Mouse (Mus musculus) hindbrain, embryonic 16.5 days (tissue): ENCODE measurements at regions not wholly inside any gene's neighbourhood (a gene's known extent, or its start where the extent isn't known, plus 50 kb on each side); places are given as distances from the start of the nearest gene placed in this dataset.

Experiments
- ATAC-seq: fragments of 200-750 bp; cut with Nextera tagmentation; 2 replicates; pipeline ENCODE4 v1.8.0; 2017; ENCODE audit warnings: moderate TSS enrichment, moderate library complexity
- H3K27ac ChIP-seq: fragments of 300-500 bp; sonication (generic); 2 replicates; pipeline ENCODE4 v1.5.1; 2014; ENCODE audit warnings: low read depth, mild to moderate bottlenecking, control low read depth, low read length, moderate library complexity
- H3K27me3 ChIP-seq: fragments of 300-500 bp; sonication (generic); replicated peaks from 2 replicates; pipeline ENCODE4 v1.6.1; 2014; ENCODE audit warnings: low read length; ENCODE audit not compliant: control insufficient read depth, insufficient read depth
- H3K36me3 ChIP-seq: fragments of 300-500 bp; sonication (generic); 2 replicates; pipeline ENCODE4 v1.6.1; 2014; ENCODE audit warnings: mild to moderate bottlenecking, low read length, moderate library complexity, mixed read lengths; ENCODE audit not compliant: control insufficient read depth, insufficient read depth
- H3K4me1 ChIP-seq: fragments of 300-500 bp; sonication (generic); 2 replicates; pipeline ENCODE4 v1.6.1; 2014; ENCODE audit warnings: low read depth, low read length; ENCODE audit not compliant: control insufficient read depth, insufficient read depth
- H3K4me2 ChIP-seq: fragments of 300-500 bp; sonication (generic); 2 replicates; pipeline ENCODE4 v1.6.1; 2014; ENCODE audit warnings: mild to moderate bottlenecking, low read length, control low read depth, moderate library complexity
- H3K4me3 ChIP-seq: fragments of 300-500 bp; sonication (generic); 2 replicates; pipeline ENCODE4 v1.5.1; 2014; ENCODE audit warnings: mild to moderate bottlenecking, low read length, control low read depth, moderate library complexity
- H3K9ac ChIP-seq: fragments of 300-500 bp; sonication (generic); 2 replicates; pipeline ENCODE4 v1.6.1; 2014; ENCODE audit warnings: low read depth, mild to moderate bottlenecking, control low read depth, low read length, moderate library complexity
- H3K9me3 ChIP-seq: fragments of 300-500 bp; sonication (generic); 2 replicates; pipeline ENCODE4 v1.6.1; 2014; ENCODE audit warnings: mild to moderate bottlenecking, low read length, moderate library complexity; ENCODE audit not compliant: control insufficient read depth
- WGBS: fragments of 180-500 bp; shearing (Covaris S2); extraction: QIAGEN DNeasy Blood & Tissue Kit; methylation state at CpG from one replicate; pipeline ENCODE4 v1.1.7; 2014; 5-methylcytosine and 5-hydroxymethylcytosine counted together

DNA sequence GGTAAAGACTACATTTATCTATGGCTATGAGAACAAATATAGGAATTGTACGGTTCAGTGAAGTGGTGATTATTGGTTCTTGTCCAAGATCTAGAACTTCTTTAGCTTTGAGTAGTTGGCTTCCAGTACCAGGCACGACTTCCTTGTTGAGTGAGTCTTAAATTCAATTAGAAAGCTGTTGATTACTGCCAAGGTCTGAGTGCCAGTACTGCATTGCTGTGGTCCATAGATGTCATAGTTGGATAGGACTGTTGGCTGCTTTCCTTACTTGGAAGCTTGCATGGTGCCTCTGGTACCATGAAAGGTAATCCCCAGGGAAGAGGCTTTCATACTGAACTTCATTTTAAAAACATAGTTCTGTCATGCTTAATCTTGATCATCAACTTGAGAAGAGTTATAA lies 559.9 kb upstream of the Fam160b2 start:
- Histone ChIP-seq H3K4me2 (no peak overlapping the region), H3K27me3 (no peaks in the 10 kb centered on the region), H3K9ac (no peak overlapping the region), H3K36me3 (no peaks in the 10 kb centered on the region), H3K4me1 (no peaks in the 10 kb centered on the region), H3K9me3 (0 out of 2 replicates have a peak, but pooled peaks cover 2% of the 10 kb centered on the region), H3K27ac (no peak overlapping the region), H3K4me3 (no peak overlapping the region)
- no peak for ATAC-seq
- 81% methylated on average over 2 of the region's 2 CpGs for WGBS

DNA sequence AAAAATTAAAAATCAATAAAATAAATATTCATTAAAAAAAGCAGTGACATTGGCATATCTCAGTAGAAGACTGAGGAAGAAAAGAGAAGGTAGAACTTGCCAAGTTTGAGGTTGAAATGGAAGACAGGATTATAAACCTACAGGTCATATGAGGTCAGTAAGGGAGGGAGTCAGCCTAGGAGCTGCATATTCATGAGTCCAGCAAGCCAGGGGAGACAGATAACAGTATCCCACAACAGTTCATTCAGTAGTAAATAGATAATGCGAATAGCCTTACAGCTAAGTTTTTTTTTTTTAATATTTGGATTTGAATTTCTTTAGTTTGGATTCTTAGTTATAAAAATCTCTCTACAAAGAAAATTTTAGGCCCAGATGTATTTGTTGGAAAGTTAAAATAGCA lies 542.8 kb upstream of the Fam160b2 start:
- 98% methylated on average over 1 of the region's 1 CpGs for WGBS
- ATAC-seq: no peak
- Histone ChIP-seq H3K36me3 (no peaks in the 10 kb centered on the region), H3K27me3 (no peaks in the 10 kb centered on the region), H3K4me1 (no peaks in the 10 kb centered on the region), H3K9ac (no peak overlapping the region), H3K9me3 (peaks cover 2% of the 10 kb centered on the region), H3K4me2 (no peak overlapping the region), H3K4me3 (no peak overlapping the region), H3K27ac (no peak overlapping the region)

DNA sequence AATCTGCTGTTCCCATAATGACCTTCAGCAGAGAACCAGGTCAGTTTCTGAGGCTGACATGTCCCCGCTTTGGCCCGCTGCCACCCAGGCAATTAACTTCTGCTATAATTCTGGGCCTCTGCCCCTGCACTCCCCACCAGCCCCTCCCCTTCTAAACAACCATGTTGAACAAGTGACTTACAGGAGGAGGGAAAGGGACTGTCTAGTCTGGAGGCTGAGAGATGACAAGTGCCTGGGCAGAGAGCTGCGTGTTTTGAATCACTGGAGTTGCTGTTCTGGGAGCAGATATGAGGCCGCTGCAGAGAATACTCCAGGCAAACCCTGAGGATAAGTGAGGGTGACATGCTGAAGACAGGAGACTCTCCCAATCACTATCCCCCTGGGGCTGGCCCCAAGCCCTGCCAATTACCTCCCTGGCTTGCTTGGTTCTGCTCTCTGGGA lies 530.2 kb upstream of the Fam160b2 start:
- Histone ChIP-seq H3K4me3 (no peak overlapping the region), H3K9ac (no peak overlapping the region), H3K36me3 (no peaks in the 10 kb centered on the region), H3K9me3 (no peaks in the 10 kb centered on the region), H3K4me2 (no peak overlapping the region), H3K4me1 (no peaks in the 10 kb centered on the region), H3K27ac (no peak overlapping the region), H3K27me3 (no peaks in the 10 kb centered on the region)
- ATAC-seq: no peak
- WGBS: 89% methylated on average over 4 of the region's 4 CpGs

DNA sequence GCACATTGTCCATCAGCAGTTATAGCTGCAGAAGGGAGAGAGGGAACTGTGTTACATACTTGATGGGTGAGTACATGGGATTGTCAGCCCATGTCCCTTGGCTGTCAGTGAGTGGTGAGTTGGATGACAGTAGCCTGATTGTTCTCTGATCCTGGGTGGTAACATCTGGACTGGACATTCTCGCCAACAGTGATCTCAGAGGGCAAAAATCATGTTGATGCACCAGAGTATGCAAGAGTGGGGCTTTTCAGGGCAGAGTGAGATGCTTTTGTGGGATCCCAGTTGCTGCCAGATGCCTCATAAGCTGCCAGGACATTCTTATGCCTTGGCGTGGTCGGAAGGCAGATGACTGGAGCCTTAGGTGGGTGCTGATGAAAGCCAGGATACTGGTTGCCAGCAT lies 528.9 kb upstream of the Fam160b2 start:
- no peaks in the 10 kb centered on the region for H3K27me3 ChIP-seq
- no peaks in the 10 kb centered on the region for H3K36me3 ChIP-seq
- no peak overlapping the region for H3K27ac ChIP-seq
- H3K9me3 ChIP-seq: no peaks in the 10 kb centered on the region
- H3K4me1 ChIP-seq: no peaks in the 10 kb centered on the region
- no peak overlapping the region for H3K9ac ChIP-seq
- no peak overlapping the region for H3K4me3 ChIP-seq
- ATAC-seq: no peak
- H3K4me2 ChIP-seq: no peak overlapping the region
- 76% methylated on average over 3 of the region's 3 CpGs for WGBS

DNA sequence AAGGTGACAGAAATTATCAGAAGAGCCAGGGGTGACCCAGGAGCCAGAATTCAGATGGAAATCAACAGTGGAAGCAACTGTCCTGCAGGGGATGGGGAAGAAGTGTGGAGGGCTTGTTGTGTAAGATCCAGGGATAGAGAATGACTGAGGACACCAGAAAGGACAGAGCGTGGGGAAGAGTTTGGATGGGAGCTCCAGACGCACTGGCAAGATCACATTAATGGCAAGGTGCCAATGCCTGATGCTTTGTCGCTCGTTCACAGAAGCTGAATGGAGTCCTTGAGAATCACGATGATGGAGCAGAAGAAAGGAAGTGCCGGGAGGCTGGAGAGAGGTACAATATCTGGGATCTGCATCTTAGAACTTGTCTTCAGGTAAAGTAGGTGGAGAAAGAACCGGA lies 519.0 kb upstream of the Fam160b2 start:
- 48% methylated on average over 7 of the region's 7 CpGs for WGBS
- no peaks in the 10 kb centered on the region for H3K9me3 ChIP-seq
- H3K27me3 ChIP-seq: no peaks in the 10 kb centered on the region
- no peaks in the 10 kb centered on the region for H3K36me3 ChIP-seq
- no peak for ATAC-seq
- H3K9ac ChIP-seq: no peak overlapping the region
- no peak overlapping the region for H3K4me2 ChIP-seq
- H3K4me1 ChIP-seq: peaks cover 6% of the 10 kb centered on the region
- no peak overlapping the region for H3K27ac ChIP-seq
- H3K4me3 ChIP-seq: no peak overlapping the region

DNA sequence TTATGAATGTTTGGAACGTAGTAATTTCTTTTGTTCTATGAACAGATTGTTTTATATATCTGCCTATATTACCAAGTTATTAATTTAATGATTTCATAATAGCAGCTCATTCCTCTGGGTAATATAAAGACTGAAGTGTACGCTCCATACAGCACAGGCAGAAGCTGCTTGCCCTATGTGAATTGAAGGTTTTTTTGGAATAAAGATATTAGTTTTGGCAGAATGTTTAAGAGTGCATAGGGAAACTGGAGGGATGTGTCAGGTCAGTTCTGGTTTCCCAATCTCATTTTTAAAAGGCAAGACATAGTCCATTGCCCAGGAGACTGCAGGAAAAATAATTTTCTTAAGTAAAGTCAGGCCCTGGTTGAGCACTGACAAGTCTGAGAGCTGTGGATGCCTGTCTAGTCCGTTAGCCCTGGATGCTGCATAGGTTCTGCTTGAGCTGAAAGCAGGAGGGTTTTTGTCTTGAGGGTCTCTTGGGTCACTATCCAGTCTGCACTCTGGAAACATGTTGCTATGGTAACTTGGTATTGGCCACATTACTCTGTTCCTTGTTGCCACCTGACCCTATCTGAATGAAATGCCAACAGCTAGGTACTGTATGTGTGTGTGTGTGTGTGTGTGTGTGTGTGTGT lies 516.3 kb upstream of the Fam160b2 start:
- peak; percentile 63; the same call in 1 of the 2 replicates for ATAC-seq
- Histone ChIP-seq H3K9ac (no peak overlapping the region), H3K9me3 (no peaks in the 10 kb centered on the region), H3K4me2 (no peak overlapping the region), H3K27me3 (no peaks in the 10 kb centered on the region), H3K4me3 (no peak overlapping the region), H3K4me1 (peaks cover 6% of the 10 kb centered on the region), H3K36me3 (no peaks in the 10 kb centered on the region), H3K27ac (no peak overlapping the region)
- 48% methylated on average over 3 of the region's 3 CpGs for WGBS

DNA sequence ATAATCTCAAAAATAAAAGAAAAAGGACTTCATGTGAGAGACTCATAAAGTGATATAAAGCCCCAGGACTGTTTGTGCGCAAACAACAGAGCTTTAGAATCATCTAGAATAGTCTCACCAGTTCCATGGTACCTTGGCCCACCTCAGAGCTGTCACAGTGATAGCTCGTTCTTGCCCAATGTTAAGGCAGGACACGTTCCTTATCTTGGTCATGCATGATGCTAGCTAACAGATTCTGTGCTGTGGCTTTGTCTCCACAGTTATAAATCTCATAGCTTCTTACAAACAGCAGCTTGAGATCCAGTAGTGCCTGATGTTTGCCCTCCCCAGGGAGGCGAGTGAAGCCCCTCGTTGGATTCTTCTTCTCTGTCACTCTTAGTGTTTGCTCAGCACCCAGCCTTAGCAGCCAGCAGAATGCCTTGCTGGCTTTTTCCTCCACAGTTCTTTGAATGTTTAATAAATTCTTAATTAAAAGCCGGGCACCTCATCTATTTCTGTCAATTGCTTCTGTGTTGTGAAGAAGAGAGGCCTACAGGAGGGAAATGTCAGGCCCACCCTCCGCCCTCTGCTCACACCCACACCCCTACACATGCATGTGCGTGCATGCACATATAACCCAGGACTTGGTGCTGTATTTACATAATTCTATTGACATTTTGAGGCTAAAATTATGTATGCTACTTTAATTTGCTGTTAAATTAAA lies 515.6 kb upstream of the Fam160b2 start:
- H3K9ac ChIP-seq: no peak overlapping the region
- peaks cover 6% of the 10 kb centered on the region for H3K4me1 ChIP-seq
- no peak overlapping the region for H3K27ac ChIP-seq
- peak; percentile 56 for ATAC-seq
- H3K4me3 ChIP-seq: no peak overlapping the region
- WGBS: 63% methylated on average over 8 of the region's 8 CpGs
- no peaks in the 10 kb centered on the region for H3K36me3 ChIP-seq
- H3K27me3 ChIP-seq: no peaks in the 10 kb centered on the region
- no peaks in the 10 kb centered on the region for H3K9me3 ChIP-seq
- no peak overlapping the region for H3K4me2 ChIP-seq

DNA sequence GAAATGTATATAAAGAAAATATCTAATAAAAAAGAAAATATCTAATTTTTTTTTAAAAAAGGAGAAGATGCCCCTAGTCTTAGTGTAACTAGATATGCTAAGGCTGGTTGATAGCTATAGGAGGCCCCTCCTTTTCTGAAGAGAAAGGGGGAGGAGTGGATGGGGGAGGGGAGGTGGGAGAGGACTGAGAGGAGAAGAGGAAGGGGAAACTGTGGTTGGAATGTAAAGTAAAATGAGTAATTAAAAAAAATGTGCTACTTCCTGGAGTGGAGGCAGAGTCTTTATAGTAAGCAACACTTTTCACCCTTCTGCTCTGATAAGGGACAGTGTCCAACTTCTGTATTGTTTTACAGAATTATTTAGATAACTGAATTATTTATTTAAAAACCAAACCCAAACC lies 513.6 kb upstream of the Fam160b2 start:
- Histone ChIP-seq H3K9ac (no peak overlapping the region), H3K27ac (no peak overlapping the region), H3K4me2 (no peak overlapping the region), H3K36me3 (no peaks in the 10 kb centered on the region), H3K27me3 (no peaks in the 10 kb centered on the region), H3K4me1 (peaks cover 6% of the 10 kb centered on the region), H3K9me3 (no peaks in the 10 kb centered on the region), H3K4me3 (no peak overlapping the region)
- no peak for ATAC-seq

DNA sequence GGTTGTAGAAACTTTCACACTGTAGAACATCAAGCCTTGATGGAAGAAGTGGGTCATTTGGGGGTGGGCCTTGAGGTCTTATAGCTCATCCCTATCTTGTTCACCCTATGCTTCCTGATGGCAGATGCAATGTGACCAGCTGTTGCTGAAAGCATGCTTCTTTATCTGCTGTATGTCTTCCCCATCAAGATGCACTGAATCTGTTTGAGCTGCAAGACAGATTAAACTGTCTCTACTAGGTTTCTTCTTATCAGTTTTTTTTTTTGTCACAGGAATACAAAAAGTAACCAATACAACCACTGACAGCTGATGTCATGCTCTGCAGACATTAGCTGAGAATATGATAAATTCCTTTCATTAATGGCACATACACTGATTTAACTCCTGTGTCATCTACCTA lies 505.0 kb upstream of the Fam160b2 start:
- ATAC-seq: no peak
- H3K9ac ChIP-seq: no peak overlapping the region
- H3K27me3 ChIP-seq: no peaks in the 10 kb centered on the region
- no peak overlapping the region for H3K4me2 ChIP-seq
- no peak overlapping the region for H3K27ac ChIP-seq
- no peaks in the 10 kb centered on the region for H3K4me1 ChIP-seq
- H3K36me3 ChIP-seq: no peaks in the 10 kb centered on the region
- no peaks in the 10 kb centered on the region for H3K9me3 ChIP-seq
- no peak overlapping the region for H3K4me3 ChIP-seq
